Mouse (Mus musculus): Measurements from ENCODE around the gene Olfr775.

Gene Olfr775

DNA sequence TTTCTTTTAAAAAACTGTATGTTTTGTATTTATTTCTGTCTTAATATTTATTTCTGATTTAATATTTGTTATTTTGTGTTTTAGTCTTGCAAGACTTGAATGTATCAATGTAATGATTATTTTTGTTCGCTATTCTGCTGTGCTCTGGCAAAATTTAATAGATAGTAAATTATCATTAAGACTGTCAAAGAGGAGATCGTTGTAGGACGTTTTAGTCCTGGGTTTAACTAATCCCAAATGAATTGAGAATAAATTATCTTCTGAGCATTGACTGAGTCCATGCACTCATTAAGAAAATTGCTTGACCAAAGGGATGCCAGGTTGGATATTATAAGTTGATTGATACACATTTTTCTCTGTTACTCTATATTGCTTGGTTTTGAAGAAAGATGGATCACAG is at the start of gene Olfr775:
Olfr775 (plus strand) TSS at position 301 of the 400 bp plus-strand sequence.
- DNase-seq (ENCODE audit: low spot score): no peak

DNA sequence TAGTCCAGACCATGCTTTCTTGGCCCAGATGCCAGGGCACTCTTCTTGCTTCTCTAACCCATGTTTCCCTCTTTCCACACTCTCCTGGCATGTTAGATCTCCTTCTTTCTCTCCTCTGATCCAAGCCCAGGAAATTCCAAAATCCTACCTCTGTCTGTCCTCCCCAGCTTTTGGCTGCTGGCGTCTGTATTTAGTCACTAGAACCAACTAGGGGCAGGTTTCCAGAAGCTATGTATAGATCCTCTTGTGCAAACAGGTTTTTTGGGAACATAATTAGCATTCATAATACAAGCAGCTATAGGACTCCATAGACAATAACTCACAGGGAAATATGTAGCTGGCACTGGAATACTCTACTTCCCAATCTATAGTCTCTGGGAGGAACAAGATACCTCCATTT is 17.5 kb upstream of the Olfr775 start:
- DNase-seq (ENCODE audit: low spot score): no peak

DNA sequence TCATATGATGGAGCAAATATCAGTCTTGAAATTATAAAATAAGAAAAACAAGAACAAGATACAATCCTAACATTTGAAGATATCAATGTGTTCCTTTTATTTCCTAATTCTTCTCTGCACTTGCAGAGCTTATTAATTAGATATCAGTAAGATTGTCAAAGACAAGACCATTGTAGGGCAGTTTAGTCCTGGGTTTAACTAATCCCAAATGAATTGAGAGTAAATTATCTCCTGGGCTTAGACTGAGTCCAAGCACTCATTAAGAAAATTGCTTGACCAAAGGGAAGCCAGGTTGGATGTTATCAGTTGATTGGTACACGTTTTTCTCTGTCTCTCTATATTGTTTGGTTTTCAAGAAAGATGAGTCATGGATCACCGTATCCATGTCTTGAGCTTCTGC is 12.3 kb upstream of the Olfr775 start, which contains the start of gene Olfr774:
Olfr774 (plus strand) TSS at position 301 of the 400 bp plus-strand sequence.
- no peak for DNase-seq (ENCODE audit: low spot score)

DNA sequence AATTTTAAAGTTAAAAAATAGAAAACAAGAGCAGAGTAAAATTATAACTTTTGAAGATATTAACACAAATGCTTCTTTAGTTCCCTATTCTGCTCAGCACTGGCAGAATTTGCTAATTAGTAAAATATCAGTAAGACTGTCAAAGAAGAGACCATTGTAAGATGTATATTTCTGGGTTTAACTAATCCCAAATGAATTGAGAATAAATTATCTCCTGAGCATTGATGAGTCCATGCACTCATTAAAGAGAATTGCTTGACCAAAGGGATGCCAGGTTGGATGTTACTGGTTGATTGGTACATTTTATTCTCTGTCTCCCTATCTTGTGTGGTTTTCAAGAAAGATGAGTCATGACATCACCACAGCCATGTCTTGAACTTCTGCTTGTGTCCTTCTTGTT is 10.6 kb downstream of the Olfr775 start, which contains the start of gene Olfr776:
Olfr776 (plus strand) TSS at position 301 of the 400 bp plus-strand sequence.
- no peak for DNase-seq (ENCODE audit: low spot score)

DNA sequence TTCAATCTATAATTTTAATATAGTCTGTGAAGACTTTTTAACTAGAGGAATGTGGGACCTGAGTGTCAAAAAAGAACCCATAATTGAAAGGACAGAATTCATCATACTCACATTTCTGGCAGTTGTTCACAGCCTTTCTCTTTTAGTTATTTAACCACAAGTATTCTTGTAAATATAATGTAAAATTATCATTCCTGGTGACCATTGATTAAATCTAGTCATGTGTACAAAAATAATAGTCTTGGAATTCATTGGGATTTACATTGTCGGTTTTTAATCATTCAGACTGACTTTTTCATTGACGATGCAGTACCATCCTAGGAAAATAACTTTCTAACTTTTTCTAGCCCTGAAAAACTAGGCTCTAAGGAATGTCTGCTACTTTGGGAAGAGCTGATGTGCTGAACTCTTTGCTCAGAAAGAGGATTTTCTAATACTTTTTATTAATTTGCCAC is 22.9 kb downstream of the Olfr775 start, which contains the start of gene Olfr777:
Olfr777 (minus strand) TSS at position 405 of the 455 bp plus-strand sequence.
- DNase-seq (ENCODE audit: low spot score): no peak

All from testis, postnatal 14 days (tissue).